Mouse (Mus musculus) spleen, adult 2 months (tissue): Measurements from ENCODE around the gene Slc22a3.

Experiments
- CTCF ChIP-seq: fragments of 200-500 bp; IDR thresholded peaks from 2 replicates; pipeline ENCODE4 v1.5.1; 2011; ENCODE audit warnings: mild to moderate bottlenecking, inconsistent platforms; ENCODE audit not compliant: insufficient read depth, insufficient read length, insufficient replicate concordance; ENCODE audit errors: extremely low read depth
- POLR2A ChIP-seq: fragments of 200-500 bp; IDR thresholded peaks from 2 replicates; pipeline ENCODE4 v1.6.1; 2011; ENCODE audit warnings: low read depth, low read length, inconsistent platforms

DNA sequence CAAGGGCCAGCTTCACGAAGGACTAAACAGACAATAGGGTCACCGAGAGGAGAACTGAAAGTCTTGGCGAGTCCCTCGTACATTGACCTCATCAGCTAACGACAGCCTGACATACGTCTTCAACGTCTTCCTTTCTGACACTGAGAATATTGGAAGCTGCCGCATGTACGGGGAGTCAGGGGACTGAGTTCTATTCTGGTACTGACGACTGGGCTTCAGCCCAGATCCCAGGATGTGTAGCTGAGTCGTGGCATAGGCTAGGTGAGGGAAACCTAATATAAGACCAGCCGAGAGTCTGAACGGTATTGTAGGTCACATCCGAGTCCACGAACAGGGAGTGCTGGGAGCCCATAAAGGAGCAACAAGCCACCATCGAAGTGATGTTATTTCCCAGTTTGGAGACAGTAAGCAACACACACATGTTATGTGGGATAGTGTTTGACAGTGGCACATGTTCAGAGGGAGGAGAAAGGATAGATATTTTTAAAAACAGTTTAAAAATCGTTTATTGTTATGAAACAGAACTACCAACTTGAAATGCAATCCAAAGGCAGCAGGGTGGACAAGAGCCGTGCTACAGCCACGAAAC is 87.9 kb downstream of the Slc22a3 start:
- TF ChIP-seq CTCF (no peak), POLR2A (no peak)
